Mouse (Mus musculus) heart, postnatal 0 days (tissue): ENCODE measurements around the gene Enc1.

Source experiments
- CTCF ChIP-seq: IDR thresholded peaks from 2 replicates; pipeline ENCODE4 v1.5.1; 2016; ENCODE audit warnings: antibody characterized with exemption, control low read depth, low read depth
- EP300 ChIP-seq: IDR thresholded peaks from 2 replicates; pipeline ENCODE4 v1.6.1; 2016; ENCODE audit warnings: antibody characterized with exemption, low read depth

- TF ChIP-seq CTCF, result no peak
- TF ChIP-seq EP300, result no peak
These were observed 19.7 kb downstream of the Enc1 start for GRCm38 (mm10) chr13:97260456-97261180.
